Mouse (Mus musculus) MN1 (cell line): ENCODE results near the gene Sapcd2.

Experiments
- DNase-seq: peaks from one replicate; pipeline ENCODE4 v3.0.0-alpha.2; 2016; ENCODE audit warnings: low spot score

Sapcd2 gene

DNA sequence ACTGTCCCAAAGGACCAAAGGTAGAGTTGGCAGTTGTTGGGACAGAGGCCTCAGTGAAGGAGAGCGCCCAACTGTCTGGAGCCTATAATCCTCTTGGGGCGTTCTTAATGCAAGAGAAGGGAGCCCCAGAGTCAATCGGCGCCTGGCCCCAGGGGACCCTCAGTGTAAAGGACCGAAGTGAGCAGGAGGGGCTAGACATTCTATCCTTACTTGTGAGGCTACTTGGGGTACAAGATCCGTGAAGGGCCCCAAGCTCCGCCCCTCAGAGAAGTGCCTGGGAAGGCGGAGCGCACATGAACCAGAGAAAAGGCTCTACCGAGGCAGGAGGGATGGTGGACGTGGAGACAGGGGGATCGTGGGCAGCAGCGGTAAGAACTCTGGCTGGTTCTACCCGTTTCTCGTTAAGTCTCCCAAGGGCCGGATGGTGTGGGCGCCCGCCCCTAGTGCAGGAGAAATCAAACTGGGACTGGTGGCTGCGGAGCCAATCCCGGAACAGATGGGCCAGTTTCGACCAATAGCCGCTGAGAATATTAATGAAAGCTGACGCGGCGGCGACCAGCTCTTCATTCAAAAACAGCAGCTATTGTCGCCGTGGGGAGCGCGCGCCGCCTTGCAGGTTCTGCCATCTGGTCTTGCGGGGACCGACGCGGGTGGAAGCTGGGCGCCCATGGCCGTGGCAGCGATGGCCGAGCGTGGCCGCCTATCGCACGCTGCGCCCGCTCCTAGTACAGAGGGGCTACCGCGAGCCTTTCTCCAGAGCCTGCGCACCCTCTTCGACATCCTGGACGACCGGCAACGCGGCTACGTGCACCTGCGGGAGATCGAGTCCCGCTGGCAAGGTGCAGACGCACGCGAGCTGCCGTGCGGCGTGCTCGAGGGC is at the start of gene Sapcd2:
Sapcd2 (plus strand) TSS at position 558 of the 880 bp plus-strand sequence.
- DNase-seq: peak; percentile 84

DNA sequence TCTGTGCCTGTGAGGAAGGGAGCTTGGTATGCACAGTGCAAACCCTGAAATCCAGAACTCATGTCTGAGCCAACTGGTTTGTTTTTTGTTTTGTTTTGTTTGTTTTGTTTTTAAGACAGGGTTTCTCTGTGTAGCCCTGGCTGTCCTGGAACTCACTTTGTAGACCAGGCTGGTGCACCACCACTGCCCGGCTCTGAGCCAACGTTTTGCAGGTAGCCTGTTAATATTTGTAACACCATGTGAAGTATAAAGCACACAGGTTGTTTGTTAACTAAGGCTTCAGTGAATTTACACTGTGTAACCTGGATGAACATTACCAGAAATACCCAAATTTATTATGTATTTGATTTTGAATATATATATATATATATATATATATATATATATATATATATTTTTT is 46.1 kb upstream of the Sapcd2 start:
- no peak for DNase-seq

DNA sequence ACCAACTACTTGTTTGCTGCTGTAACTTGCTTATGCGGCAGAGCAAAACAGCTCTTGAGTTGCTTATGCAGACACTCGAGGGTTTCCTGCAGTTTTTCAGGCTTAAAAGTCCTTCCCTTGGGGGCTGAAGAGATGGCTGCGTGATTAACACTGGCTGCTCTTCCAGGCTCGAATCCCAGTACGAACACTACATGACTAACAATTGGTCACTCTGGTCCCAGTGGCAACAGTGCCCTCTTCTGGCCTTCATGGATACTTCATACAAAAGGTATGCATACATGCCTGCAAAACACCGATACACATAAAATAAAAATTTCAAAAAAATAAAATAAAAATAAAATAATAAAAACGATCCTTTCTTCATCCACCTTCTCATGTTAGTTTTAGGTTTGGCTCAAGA is 43.7 kb upstream of the Sapcd2 start:
- peak; percentile 17 for DNase-seq

DNA sequence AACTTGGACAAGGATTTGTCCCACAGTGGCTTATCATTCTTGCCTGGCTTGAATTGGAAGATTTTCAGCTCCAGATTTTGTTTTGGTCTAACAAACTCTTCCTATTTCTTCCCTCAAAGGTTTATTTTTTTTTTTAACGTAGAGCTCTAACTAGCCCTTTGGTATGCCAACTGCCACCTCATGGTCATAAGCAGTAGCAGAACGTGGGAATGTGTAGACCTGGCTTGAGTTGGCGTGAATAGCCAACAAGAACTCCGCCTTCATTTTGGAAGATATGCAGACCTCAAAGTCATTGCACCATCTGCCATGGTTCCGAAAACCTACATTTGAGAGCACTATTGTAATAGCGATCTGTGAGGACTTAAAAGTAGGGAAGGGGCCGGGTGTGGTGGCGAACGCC is 40.7 kb upstream of the Sapcd2 start:
- peak; percentile 51 for DNase-seq

DNA sequence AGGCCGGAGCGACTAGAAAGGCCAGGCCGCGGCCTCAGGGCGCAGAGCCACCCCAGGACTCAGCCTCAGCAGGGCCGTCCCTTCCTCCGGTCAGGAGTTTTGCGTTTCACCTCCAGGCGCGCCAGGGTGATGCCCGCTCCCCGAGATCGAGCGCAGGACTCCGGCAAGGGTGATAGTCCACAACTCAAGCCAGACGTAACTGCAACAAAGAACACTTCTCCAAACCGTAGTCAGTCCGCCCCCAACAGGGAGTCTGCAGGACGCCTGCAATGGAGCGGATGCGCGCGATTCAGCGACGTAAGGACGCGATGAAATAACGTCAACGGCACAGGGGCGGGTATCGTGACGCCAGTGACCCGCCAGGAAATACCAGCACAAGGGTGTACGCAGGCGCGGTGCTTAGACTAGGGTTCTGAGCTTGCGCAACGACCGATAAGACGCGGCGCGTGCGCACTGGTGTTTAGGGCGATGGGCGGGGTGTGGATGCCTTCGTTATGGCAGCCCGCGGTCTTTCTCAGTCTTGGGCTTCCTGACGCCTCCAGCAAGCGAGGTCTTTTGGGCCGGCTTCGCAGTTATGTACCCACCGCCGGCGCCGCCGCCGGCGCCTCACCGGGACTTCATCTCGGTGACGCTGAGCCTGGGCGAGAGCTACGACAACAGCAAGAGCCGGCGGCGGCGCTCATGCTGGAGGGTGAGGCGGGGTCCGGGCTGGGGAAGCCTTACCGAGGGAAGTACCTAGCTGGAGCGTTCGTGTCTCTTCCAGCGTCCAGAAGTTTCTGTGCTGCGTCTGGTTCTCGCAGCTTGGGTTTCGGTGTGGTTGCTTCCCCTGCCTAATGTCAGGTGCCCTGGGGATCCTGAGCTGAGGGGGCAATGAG is 39.6 kb upstream of the Sapcd2 start, which contains the start of gene Man1b1:
Man1b1 (plus strand) TSS at position 53 of the 875 bp plus-strand sequence.
- DNase-seq: peak; percentile 99

DNA sequence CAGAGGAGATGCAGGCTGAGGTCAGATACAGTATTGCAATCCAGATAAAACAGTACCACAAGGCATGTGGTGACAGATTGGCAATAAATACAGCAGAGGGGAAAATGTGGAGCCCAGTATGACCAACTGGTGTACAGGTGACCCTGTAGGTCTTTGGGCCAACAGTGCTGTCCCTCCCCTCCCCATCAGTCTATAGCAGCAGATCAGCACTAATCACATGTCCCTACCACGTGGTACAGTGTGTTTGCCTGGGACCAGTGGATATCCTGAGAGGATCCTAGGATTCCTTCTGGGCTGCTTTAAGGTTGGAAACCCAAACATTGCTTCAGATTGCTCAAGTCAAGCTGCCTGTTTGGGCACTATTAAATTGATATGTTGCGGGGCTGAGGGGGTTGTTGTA is 38.6 kb upstream of the Sapcd2 start:
- no peak for DNase-seq

DNA sequence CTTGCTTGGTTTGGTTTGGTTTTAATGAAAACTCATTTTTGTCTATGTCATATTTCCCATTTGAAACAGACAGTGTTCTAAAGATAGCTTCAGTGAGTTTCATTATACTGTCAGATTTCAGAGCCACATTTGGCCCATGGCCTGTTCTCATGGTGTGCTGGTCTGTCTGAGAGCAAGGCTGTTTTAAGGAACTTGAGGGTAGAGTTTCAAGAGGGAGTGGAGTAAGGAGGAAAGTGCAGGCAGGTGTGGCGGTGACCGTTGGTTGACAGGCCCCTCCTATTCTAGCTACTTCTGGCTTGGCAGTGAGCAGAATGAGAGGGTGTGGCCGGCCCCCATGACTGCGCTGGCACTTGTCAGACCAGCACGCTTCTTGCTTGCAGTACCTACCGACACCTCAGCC is 33.8 kb upstream of the Sapcd2 start:
- DNase-seq: no peak

DNA sequence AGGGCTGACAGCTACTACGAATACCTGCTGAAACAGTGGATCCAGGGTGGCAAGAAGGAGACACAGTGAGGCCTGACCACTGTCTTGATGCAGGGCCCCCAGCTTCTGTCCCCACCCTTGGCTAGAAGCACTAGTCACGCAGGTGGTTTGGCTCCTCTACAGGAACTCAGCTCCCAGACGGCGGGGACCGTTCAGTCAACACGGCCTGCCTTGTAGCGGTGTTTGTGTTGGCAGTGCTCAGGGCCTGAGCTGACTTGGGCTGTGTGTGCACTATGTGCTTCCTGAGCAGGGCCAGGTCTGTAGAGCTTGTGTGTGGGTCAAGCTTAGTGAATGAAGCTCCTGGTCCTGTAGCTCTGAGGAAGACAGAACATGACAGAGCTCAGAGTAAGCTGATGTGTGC is 24.0 kb upstream of the Sapcd2 start:
- no peak for DNase-seq

DNA sequence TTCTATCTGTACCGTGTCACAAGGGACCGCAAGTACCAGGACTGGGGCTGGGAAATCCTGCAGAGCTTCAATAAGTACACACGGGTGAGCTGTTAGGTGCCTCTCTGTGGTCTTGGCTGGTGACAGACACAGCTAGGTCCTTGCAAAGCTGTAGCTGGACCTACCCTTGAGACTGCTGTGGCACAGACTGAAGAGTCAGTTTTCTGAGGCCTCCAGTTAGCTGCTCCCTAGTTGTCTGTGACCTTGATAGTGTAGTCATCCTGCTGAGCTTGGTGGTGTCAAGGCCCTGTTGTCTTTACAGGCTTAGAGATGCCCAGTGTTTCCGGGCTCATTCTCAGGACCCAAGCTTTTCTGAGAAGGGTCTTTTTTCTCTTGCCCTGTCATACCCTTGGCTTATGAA is 22.6 kb upstream of the Sapcd2 start:
- DNase-seq: no peak

DNA sequence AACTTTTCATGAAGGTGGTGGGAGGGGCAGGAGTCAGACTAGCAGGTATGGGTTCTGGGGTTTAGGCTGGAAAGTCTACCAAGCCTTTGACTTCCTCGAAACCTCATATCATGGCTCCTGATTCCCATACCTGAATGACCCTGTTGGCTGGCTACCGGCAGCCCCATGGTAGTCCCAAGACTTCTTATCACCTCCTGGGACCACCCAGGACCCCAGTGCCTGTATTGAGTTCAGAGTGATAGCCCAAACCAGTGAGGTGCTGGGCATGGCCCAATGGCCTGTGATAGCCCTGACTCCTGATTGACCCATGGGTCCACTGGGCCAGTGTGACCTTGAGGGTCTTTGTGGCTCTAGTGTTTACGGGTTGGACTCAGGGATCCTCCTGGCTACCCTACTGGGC is 21.4 kb upstream of the Sapcd2 start:
- DNase-seq: no peak

DNA sequence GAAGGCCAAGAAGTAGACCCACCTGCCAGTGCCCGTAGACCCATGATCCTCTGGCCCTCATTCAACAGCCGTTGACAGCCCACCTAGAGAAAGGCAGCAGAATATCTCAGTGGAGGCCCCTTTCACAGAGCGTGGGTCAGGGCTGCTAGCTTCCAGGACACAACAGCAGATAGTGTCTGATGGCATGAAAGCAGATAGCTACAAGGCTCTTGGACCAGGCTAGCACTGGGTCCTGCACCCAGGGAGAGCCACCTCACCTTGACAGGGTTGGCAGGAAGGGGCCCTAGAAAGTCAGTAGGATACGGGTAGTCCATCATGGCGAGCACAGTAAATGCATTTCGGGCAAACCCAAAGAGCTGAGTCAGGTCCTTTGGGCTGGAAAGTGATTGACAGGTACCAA is 17.9 kb upstream of the Sapcd2 start:
- no peak for DNase-seq

DNA sequence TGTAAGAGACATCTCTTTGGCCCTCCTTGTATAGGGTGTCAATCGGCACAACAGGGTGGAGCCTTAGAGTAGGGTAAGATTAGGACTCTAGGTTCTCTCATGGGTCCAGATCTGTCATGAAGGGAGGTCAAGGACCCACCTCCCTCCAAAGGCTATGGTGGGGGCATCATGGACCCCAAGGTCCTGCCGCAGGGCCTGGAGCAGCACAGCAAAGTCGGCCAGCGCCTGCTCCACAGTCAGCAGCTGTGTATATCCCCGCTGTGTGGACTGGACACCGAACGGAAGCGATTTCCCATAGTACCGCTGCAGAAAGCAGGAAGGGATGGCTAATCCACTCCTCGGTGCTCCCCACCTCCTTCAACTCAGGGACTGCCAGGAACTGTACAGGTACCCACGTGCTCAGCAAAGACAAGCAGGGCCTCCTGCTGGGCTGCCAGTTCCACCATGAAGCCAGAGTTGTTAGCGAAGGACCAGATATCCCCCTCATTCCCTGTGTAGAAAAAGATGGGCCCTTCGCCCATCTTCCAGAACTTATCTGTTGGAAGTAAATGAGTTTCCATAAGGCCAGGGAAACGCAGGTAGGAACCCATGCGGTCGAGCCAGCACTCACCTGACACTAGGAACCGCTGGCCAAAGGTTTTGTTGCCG is 16.6 kb upstream of the Sapcd2 start:
- no peak for DNase-seq

DNA sequence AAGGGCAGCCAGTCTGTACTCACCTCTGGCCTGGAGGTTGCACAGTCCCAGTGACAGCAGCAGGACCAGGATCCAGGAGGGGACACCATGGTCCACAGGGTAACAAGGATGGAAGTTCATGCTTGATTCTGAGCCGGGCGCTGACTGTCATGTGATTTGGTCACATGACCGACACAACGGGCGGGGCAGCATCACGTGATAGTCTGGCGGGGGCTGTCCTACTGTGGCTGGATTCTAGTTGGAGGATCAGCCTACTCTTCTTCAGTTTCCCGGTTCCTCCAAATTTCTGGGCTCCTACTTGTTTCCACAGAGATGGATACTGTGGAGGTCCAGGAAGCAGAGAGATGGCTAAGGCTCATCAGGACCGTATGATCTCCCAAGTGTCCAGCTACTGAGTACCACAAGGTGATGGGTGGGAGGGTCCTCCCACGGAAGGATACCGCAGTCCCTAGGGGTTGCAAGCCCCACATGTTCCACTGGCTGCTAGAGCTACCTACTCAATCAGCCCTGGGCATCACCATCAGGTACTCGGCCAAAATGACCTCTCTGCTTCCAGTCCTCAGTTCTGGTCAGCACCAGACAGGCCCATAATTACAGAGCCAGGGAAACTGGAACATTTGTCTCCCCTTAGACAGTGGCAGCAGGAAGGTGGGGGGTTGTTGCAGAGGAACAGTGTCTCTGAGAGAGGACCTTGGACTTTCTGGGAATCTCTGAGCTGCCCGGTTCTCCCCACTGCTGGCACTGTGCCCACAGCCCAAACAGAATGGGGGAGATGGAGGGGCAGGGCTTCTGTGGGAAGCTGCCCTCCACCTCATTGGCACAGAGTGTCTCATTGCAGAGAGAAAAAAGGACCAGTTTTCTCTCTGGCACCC is 15.7 kb upstream of the Sapcd2 start, which contains the start of gene Dpp7:
Dpp7 (minus strand) TSS at position 152 of the 872 bp plus-strand sequence.
- peak; percentile 88 for DNase-seq

DNA sequence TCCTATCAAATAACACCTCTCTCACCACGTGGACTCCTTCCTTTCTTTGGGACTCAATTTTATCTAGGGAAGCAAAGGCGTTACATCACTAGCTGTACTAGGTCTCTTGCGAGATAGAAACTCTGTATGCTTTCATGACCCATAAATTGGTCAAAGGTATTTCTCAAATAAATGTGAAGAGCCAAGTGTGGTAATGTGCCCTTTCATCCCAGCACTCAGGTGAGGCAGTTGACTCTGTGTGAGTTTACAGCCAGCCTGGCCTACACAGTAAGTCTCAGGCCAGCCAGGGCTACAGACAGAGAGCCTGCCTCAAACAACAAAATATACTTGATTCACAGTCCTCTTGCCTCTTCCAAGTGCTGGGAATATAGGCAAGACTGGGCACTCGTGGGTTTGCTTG is 12.3 kb upstream of the Sapcd2 start:
- no peak for DNase-seq

DNA sequence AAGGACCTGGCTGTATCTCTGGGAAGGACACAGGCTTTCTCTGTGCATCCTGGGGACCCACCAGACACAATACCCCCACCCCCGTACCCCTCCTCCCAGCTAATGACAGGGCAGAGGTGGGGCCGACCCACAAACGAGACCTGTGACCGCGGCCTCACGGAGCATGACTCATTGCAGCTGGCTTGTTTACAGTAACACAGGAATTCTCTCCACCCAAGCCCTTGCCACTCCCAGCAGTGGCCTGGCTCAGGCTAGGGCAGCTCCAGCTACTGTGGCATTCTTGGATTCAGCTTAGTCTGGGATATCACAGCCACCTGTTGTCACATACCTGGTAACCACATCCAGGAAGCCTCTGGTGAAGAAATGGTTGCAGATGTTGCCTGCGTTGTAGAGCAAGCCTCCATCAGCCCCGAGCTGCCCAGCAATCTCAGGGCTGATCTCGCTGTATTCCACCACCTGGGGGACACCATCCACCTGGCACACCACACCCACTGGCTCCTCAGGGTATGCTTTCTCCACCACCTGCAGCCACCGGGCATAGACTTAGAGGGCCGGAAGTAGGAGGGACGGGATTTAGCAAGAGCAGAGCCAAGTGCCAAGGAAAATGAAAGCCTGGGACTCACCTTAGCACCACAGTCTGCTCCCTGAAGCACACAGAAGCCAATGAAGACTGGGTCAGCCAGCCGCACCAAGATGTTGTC is 8.5 kb upstream of the Sapcd2 start:
- DNase-seq: peak; percentile 36

DNA sequence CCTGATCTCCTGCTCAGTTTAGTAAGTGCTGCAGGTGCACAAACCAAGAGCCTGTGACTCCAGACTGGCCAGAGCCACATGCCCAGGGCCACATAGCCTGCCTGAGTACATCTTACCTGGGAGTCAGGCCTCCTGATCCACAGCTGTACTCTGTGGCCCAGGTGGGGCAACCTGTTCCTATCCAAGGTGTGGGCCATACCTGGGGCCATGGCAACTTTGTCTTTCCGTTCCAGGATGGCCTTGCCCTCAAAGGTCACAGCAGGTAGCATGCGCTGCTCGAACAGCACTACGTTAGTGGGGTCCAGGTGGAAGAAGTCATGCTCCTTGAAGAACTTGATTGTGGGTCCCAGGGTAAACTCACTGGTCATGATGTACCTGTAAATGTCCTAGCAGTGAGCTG is 7.8 kb upstream of the Sapcd2 start:
- DNase-seq: no peak

DNA sequence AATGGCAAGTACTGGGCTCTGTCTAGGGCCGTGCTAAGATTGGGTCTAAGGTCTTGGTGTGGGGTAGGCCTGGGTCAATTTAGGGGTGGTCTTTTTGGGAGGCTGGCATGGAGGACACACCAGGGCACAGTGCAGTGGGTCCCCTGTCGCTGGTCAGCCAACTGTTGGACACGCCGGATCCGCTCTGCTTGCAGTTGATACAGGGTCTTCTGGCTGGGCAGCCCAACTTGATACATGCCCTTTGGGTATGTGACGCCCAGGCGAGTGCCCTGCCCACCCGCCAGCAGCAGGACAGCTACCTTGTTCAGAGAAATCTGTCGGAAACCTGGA is 7.4 kb upstream of the Sapcd2 start:
- no peak for DNase-seq

DNA sequence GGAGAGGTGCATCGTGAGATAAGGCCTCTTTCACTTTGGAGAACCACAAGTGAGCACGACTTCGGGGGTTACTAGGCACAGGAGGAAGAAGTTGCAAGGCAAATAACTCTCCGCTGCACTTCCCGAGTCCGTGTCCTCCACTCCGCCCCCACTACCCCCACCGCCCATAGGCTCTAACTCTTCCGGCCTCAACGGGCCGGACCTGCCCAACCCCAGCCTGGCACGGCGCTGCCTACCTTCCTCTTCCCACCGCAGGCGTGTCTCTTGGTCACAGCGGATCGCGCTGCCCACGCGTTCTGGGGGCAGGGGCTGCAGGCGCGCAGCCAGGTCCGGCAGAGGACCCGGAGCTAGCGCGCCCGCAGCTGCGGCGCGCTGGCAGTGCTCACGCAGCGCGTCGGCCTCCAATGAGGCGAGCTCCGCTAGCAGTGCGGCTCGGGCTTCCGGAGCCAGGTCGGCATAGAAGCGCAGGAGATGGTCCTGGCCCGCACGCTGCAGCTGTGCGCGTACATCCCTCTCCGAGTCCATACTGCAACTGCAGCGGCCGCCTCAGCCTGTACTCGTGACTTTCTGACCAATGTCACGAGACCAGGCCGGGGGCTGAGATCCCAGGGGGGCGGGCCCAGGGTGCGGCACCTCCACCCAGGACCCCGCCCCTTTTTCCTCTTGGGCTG is 6.9 kb upstream of the Sapcd2 start, which contains the start of gene Uap1l1:
Uap1l1 (minus strand) TSS at position 592 of the 671 bp plus-strand sequence.
- DNase-seq: peak; percentile 82

DNA sequence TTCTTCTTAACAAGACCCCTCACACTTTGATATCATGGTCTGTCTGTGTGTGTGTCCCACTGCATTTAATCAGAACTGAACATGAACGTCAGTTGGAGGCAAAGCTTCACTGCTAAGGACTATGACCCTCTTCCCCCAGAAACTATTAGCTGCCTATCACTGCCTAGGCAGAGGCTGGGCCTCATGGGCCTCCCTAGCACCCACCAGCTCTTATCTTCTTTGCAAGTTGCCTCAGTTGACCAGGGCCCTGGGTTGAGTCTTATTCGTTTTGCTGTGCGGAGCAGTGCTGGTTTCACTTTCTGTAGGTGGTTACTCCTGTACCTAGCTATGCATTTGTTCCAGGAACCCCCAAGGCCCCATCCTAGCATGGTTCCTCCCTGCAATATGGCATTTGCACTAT is 2.1 kb upstream of the Sapcd2 start:
- DNase-seq: no peak
